Mouse (Mus musculus): ENCODE measurements around the gene Lyst. TPM values are rescaled to one million over a fixed set of nuclear protein-coding genes. Genes with fewer than 3 reads are reported as not detected.
A peak's percentile ranks its signal among the peaks of the same experiment; 100 is the strongest.
"Not testable (repeated sequence)": the region's sequence is repeated elsewhere in the genome, so short reads cannot be mapped to it uniquely, and the experiment has no call there.

Lyst gene
- total RNA-seq (2021): 1 to 10 TPM; 6.7 to 6.8 TPM
- polyA plus RNA-seq (2012; rRNA removed): 2.0 and 3.1 TPM in 2 replicates
- long read RNA-seq, partial matches to known transcripts: 0 of 1 reads
- long read RNA-seq, other reads (novel, unspliced or antisense): 1 of 1 reads

GRCm38 (mm10) chr13:13590048-13591011, at the start of gene Lyst:
Gene Lyst, plus strand, starts transcription at chr13:13590397.
- TF ChIP-seq EP300 (IDR thresholded peaks at IDR 0.05; ENCODE audit: insufficient read depth, low read depth, low read length): no peak
- TF ChIP-seq POLR2A (IDR thresholded peaks at IDR 0.05; ENCODE audit: insufficient read depth, low read depth, low read length): peak; percentile 93
- peak; percentile 59 for TF ChIP-seq CTCF (IDR thresholded peaks at IDR 0.05)
- Histone ChIP-seq H3K4me1 (ENCODE audit: control insufficient read depth, insufficient read depth, low read length) (no peaks in the 10 kb centered on the region), H3K9ac (ENCODE audit: low read depth, low read length) (peak within 1 kb of the TSS; percentile 75), H3K36me3 (ENCODE audit: control insufficient read depth, insufficient read depth, low read length) (no peaks in the 10 kb centered on the region), H3K4me3 (peak within 1 kb of the TSS; percentile 88), H3K79me2 (replicated peaks; ENCODE audit: control insufficient read depth, insufficient read depth, low read length) (0 out of 2 replicates have a peak, but pooled peaks cover 1% of the 10 kb centered on the region), H3K27me3 (ENCODE audit: control insufficient read depth, insufficient read depth, low read length) (no peaks in the 10 kb centered on the region), H3K27ac (peak within 1 kb of the TSS; percentile 82)
- intact Hi-C loops (cut with DNase I): loop anchor here (5.0 kb wide), 1 partner anchor 53 kb away; no protein-coding TSS in a partner anchor
- DNase-seq: peak; percentile 98 to 99
- under 1% methylated on average over 86 of the region's 88 CpGs for WGBS

- intact Hi-C loops (cut with DNase I); H3K4me1 ChIP-seq (ENCODE audit: control insufficient read depth, insufficient read depth, low read length); H3K27me3 ChIP-seq (ENCODE audit: control insufficient read depth, insufficient read depth, low read length); DNase-seq; H3K36me3 ChIP-seq (ENCODE audit: control insufficient read depth, insufficient read depth, low read length); H3K9ac ChIP-seq (ENCODE audit: low read depth, low read length); H3K79me2 ChIP-seq (replicated peaks; ENCODE audit: control insufficient read depth, insufficient read depth, low read length); H3K27ac ChIP-seq; H3K4me3 ChIP-seq: not testable (repeated sequence)
- WGBS: 92% methylated on average over 10 of the region's 10 CpGs
Observed at GRCm38 (mm10) chr13:13543073-13543472, 47.1 kb upstream of the Lyst start.

GRCm38 (mm10) chr13:13546792-13547191, 43.4 kb upstream of the Lyst start:
- Histone ChIP-seq H3K27me3 (ENCODE audit: control insufficient read depth, insufficient read depth, low read length) (no peaks in the 10 kb centered on the region), H3K36me3 (ENCODE audit: control insufficient read depth, insufficient read depth, low read length) (no peaks in the 10 kb centered on the region), H3K27ac (no peak overlapping the region), H3K9ac (ENCODE audit: low read depth, low read length) (no peak overlapping the region), H3K79me2 (replicated peaks; ENCODE audit: control insufficient read depth, insufficient read depth, low read length) (no peaks in the 10 kb centered on the region), H3K4me1 (ENCODE audit: control insufficient read depth, insufficient read depth, low read length) (0 out of 2 replicates have a peak, but pooled peaks cover 1% of the 10 kb centered on the region), H3K4me3 (no peak overlapping the region)
- 55% methylated on average over 3 of the region's 3 CpGs for WGBS
- no peak for DNase-seq
- no peak for TF ChIP-seq CTCF (IDR thresholded peaks at IDR 0.05)
- intact Hi-C loops (cut with DNase I): no loop called here

- H3K27me3 ChIP-seq (ENCODE audit: control insufficient read depth, insufficient read depth, low read length): no peaks in the 10 kb centered on the region
- H3K36me3 ChIP-seq (ENCODE audit: control insufficient read depth, insufficient read depth, low read length): no peaks in the 10 kb centered on the region
- H3K9ac ChIP-seq (ENCODE audit: low read depth, low read length): no peak overlapping the region
- no peak for TF ChIP-seq POLR2A (IDR thresholded peaks at IDR 0.05; ENCODE audit: insufficient read depth, low read depth, low read length)
- no peak for TF ChIP-seq EP300 (IDR thresholded peaks at IDR 0.05; ENCODE audit: insufficient read depth, low read depth, low read length)
- TF ChIP-seq CTCF (IDR thresholded peaks at IDR 0.05): no peak
- WGBS: 88% methylated on average over 4 of the region's 4 CpGs
- DNase-seq: no peak
- no peak overlapping the region for H3K4me3 ChIP-seq
- no peaks in the 10 kb centered on the region for H3K79me2 ChIP-seq (replicated peaks; ENCODE audit: control insufficient read depth, insufficient read depth, low read length)
- intact Hi-C loops (cut with DNase I): no loop called here
- 0 out of 2 replicates have a peak, but pooled peaks cover 1% of the 10 kb centered on the region for H3K4me1 ChIP-seq (ENCODE audit: control insufficient read depth, insufficient read depth, low read length)
- no peak overlapping the region for H3K27ac ChIP-seq
Observed at GRCm38 (mm10) chr13:13547889-13548288, 42.3 kb upstream of the Lyst start.

GRCm38 (mm10) chr13:13548431-13549190, 41.6 kb upstream of the Lyst start:
- intact Hi-C loops (cut with DNase I): no loop called here

More at GRCm38 (mm10) chr13:13548431-13549190, 41.6 kb upstream of the Lyst start:
- H3K36me3 ChIP-seq (ENCODE audit: control insufficient read depth, insufficient read depth, low read length): no peaks in the 10 kb centered on the region
- DNase-seq: no peak
- 68% methylated on average over 6 of the region's 6 CpGs for WGBS
- 0 out of 2 replicates have a peak, but pooled peaks cover 1% of the 10 kb centered on the region for H3K4me1 ChIP-seq (ENCODE audit: control insufficient read depth, insufficient read depth, low read length)
- H3K27me3 ChIP-seq (ENCODE audit: control insufficient read depth, insufficient read depth, low read length): no peaks in the 10 kb centered on the region
- H3K9ac ChIP-seq (ENCODE audit: low read depth, low read length): no peak overlapping the region
- TF ChIP-seq CTCF (IDR thresholded peaks at IDR 0.05) (no peak), EP300 (IDR thresholded peaks at IDR 0.05; ENCODE audit: insufficient read depth, low read depth, low read length) (no peak), POLR2A (IDR thresholded peaks at IDR 0.05; ENCODE audit: insufficient read depth, low read depth, low read length) (no peak)
- no peak overlapping the region for H3K27ac ChIP-seq
- no peaks in the 10 kb centered on the region for H3K79me2 ChIP-seq (replicated peaks; ENCODE audit: control insufficient read depth, insufficient read depth, low read length)
- no peak overlapping the region for H3K4me3 ChIP-seq

All from heart, adult 2 months (tissue).